Mouse (Mus musculus): ENCODE data around the gene Gal. TPM values are rescaled to one million over a fixed set of nuclear protein-coding genes. Genes with fewer than 3 reads are reported as not detected.

Gene Gal
- polyA plus RNA-seq (2017; shearing (Covaris generic)), result 1 to 10 TPM in 1 of 2 experiments, not detected in 1; 2.1 TPM

DNA sequence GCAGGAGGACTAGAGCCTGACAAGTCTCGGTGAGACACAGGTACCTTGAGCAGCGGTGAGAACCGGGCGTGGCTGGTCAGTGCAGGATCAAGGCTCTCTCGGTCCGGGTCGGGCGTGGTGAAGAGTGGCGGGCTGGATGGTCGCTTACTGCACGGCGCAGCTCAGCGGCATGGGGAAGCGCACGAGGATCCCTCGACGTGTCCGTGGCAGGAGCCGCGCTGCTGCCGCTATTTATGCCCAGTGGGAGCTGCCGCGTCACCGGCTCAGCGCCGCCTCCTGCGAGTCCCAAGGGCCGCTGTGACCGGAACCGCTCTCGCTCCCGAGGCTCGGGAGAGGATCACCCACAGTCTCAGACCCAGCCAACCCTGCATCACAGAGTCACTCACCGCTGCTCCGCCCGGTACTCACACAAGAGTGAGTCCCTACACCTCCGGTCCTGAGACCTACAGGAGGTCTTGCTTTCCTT, at the start of gene Gal:
Gal (minus strand) TSS at position 277 of the 466 bp plus-strand sequence.
- no peak for ATAC-seq

DNA sequence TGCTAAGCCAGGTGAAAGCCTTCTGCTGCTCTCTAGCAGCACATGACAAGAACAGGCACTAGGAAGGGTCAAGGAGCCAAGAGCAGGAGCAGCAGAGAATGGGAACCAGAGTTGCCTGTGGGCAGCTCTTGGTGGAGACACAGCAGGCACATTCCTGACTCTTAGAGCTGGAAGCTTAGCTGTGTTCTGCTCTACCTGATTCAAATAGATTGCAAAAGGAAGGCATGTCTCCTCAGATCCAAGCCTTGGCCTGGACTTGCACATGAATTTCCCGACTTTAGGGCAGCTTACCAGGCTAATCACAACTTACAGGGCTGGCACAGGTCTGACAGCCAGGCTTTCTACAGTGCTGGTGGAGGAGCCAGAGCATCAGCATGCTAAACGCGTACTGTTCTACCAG, 45.6 kb upstream of the Gal start:
- no peak for ATAC-seq

DNA sequence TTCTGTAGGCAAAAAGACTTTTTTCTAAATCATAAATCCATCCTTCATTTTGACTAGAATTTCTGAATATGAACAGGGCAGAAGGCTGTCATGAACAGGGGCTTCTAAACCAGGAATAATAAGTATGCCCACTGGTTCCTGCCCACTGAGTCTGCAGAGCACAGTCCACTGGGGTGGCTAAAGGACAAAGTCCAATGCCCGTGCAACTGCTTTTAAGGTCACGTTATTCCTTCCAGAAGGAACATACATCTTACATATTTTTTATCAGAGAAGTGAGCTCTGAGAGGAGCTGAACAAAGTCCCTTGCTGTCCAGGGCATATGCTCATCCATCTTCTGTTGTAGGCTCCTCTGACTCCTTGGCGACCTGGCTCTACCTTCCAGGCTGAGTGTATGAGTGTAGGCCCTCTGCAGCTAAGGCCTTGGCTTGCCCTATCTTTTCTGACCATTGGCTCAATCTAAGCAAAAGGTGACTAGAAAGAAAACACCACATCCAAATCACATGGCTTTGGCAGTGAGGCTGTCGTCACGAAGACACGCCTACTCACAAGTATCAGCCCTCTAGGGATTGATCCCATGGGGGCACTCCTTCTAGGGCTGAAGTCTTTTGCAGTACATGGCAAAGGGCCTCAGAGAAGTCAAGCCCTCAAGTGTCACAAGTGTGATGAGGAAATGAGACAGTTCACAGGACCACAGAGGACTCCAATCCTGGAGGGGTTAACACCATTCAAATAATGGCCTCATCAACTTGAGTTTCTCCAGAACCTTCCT, 44.2 kb upstream of the Gal start:
- no peak for ATAC-seq

DNA sequence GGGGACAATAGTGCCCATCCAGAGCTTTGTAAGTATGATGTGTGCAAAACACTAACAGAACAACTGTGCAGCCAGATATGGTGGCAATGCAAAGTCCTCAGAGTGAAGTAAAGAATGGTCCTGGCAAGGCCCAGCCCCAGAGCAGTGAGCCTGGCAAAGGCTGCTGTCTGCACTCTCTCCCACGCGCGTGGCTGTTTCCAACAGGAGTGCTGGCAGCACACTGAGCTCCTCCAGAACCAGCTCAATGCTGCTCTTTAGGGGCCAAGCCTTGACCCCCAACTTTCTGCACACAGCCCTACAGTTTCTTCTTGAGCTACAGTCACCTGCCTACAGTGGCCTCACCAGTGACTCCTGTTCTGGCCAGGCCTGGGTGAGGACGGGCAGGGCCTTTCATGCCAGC, 43.4 kb upstream of the Gal start:
- no peak for ATAC-seq

DNA sequence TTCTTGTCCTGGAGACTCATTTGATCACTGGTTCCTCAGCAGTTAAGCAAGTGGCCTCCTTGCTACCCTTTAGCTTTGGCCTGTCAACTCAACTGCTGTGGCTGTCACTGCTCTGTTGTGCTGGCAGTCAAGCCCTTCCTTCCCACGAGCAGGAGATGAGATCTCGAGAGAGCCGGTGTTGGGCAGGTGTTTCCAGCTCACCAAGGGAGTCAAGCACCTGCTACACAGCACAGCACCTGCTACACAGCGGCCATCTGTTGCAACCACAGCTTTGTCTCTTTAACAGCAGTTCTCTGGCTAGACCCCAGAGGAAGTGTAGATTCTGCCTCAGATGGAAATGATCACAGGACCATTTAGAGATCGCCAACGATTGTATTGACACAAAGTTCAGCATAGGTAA, 37.3 kb upstream of the Gal start:
- ATAC-seq, result no peak

DNA sequence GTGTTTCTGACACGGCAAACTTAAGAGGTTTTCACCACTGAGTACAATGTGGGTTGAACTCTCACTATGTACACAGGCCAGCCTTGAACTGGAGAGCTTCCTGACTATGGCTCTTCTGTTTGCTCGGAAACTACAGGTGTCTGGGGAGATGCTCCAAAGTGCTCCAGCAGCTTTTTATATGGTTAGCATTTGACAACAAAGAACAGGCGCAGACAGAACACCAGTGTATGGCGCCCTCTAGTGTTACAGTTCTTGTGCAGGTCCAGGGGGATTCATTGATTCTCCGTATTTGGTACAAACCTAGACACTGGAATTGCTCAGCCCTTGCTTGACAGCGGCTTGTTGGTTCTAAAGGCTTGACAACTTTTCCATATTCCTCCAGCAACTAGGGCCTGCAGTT, 36.8 kb upstream of the Gal start:
- no peak for ATAC-seq

DNA sequence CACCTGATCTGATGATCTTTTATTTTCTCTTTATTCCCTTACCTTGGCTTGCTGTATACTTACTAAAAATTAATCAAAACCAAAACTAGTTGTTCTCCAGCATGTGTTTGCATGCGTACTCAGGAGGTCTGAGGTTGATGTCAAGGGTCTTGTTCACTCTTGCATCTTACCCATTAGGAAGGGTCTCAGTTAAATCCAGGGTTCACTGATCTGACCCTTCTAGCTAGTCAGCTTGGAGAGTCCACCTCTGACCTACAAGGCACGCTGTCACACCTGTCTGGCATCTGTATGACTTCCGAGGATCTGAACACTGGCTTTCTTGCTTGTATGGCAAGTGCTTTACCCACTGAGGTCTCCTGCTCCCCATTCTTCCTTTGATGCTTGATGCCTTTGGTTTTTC, 36.4 kb upstream of the Gal start:
- no peak for ATAC-seq

DNA sequence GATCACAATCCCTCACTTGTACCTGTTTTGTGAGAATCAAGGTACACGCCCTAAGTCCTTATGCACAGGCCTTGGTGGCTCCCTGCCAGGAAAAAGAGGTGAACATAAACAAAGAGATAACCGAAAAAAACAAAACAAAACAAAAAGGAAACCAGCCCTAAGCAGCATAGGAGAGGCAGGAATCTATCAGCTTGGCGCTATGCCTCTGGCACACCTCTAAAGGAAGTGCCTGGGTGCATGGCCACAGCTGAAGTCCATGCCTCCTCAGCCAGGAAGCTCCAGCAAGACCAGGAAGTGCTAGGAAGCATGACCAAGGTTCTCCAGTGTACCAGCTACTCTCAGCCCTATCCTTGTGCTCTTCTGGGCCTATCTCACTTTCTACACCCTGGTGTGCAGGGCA, 34.9 kb upstream of the Gal start:
- ATAC-seq, result no peak

DNA sequence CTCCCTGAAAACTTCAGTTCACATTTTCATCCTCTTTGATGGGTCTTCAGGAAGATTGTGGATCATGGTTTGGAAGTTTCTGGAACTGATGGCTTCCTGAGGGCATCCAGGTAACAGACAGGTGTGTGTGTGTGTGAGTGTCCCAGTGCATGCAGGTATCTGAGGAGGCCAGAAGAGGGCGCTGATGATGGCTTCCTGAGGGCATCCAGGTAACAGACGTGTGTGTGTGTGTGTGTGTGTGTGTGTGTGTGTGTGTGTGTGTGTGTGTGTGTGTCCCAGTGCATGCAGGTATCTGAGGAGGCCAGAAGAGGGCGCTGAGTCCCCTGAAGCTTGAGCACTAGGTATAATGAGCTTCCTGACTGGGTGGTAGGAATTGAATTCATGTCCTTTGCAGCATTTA, 33.0 kb upstream of the Gal start:
- ATAC-seq, result no peak

DNA sequence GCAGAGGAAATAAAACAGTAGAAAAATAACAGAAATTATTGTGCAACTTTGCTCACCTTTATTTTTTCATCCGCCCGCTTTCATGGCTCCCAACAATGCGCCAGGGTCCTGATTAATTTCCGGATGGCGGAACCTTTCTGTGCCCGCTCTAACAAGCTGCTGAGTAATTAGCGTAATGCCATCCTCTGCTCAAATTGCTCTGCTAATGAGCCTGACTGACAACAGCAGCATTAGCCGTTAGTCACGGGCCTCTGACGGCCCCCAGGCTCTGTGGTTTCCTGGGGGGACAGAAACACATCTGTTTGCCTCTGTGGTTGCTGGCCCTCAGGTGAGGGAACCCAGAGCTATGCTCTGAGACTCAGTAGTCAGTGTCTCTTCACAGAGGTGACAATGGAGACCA, 26.7 kb upstream of the Gal start:
- ATAC-seq, result no peak

DNA sequence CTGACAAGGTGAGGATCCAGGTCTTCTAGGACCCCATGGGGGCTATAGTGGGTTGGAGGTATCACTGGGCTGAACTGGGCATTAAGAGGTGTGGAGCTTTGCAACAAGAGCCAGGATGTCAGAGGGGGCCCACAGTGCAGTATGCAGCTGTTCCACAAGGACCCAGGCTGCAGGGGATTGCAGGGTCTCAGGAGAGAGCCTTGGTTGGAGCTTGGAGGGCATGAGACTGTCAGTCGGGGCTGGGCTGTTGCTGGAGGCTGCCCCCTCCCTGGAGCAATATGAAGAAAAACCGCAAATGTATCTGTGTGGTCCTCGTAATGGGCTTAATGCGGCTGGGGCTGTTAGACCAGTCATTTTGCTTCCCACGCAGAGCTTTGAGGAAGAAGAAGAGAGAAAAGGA, 26.3 kb upstream of the Gal start:
- no peak for ATAC-seq

DNA sequence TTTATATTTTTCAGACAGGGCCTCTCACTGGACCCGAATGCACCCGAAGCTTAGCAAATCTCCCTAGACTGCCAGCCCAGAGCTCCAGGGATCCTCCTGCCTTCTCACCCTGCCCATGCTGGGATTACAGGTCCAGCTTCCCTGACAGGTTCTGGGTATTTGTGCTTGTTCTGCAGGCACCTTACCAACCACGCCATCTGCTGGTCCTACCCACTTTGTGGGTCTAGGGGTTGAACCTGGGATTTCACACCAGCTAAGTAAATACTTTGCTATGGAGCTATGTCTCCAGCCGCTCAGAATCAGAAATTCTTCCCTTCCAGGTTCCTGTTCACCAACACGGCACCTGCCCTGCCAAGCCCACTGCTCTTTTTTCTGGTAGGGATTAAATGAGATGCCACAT, 23.6 kb upstream of the Gal start:
- no peak for ATAC-seq

DNA sequence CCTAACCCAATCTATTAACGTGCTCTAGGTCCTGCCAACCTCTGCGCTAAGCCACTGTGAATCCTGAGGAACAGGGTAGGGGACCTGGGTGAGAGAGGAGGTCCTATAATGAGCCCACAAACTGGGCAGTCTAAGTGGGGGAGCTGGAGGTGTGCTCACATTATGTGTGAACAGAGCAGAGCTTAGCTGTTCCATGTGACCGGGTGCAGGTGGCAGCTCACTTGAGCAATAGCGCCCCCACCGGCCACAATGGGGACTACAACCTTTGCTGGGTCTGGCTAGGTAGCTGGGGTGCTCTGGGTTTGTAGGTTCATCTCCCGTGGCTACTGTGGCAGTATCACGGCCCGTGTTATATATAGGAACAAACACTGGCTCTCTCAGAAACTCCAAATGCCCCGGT, 22.5 kb upstream of the Gal start:
- no peak for ATAC-seq

DNA sequence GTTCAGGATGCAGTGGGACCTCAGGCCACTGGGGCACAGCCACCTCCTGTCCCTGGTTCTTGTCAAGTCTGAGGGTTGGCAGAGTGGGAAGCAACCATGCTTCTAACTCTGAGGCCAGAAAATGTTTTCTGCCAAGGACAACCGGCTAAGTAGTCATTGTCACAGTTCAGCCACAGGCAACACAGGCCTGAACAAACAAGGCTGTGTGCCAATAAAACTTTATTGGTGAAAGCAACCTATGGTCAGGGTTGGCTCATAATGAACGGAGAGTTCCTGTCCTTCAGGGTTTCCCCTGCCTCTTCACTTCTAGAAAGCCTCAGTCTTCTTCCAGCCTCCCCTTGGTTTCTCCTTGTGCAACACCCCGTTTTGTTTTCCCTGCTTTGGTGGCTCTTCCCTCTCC, 21.5 kb upstream of the Gal start:
- ATAC-seq, result no peak

DNA sequence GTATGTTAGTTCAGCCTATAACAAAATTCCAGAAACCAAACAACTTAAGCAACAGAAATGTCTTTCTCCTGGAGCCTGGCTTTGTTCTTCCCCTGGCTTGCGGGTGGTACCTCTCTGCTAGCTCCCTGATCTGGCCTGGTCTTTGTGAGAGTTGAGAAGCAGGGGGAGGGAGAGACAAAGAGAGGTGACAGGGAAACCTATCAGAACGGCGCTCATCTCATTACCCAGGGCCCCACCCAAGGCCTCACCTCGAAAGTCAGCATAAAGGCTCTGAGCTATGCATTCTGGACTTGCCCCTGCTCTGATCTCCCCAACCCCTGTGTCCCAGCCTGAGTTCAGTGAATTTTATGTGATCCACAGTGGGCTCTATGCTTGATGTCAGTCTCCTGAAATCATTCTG, 20.3 kb upstream of the Gal start:
- no peak for ATAC-seq

DNA sequence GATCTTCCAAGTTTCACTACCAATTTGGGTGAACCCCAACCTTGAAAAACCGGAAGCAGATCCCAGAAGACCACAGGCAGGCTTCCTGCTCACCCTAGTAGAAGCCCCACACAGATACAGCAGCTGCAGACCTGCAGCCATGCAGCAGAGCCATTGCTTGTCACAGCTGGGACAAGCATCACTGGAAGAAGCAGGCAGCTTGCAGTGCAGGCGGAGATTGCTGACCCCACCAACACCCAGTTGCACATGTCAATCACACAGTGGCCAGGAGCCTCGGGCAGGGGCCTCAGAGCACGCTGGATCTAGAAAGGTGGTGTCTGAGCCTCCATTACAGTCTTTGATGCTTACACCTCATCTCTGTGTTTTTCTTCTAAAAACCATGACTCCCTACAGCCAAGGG, 19.8 kb upstream of the Gal start:
- no peak for ATAC-seq

DNA sequence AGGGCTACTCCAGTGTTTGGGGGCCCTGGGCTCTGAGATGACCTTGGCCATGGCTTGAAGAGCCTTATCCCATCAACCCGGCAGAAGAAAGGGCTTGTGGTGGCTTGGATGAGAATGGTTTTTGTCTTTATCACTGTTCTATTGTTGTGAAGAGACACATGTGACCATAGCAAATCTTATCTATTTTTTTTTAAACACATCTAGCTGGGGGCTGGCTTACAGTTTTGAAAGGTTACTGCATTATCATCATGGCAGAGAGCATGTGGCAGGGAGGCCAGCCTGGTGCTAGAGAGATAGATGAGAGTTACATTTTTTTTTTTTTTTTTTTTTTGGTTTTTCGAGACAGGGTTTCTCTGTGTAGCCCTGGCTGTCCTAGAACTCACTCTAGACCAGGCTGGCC, 17.6 kb upstream of the Gal start:
- no peak for ATAC-seq

DNA sequence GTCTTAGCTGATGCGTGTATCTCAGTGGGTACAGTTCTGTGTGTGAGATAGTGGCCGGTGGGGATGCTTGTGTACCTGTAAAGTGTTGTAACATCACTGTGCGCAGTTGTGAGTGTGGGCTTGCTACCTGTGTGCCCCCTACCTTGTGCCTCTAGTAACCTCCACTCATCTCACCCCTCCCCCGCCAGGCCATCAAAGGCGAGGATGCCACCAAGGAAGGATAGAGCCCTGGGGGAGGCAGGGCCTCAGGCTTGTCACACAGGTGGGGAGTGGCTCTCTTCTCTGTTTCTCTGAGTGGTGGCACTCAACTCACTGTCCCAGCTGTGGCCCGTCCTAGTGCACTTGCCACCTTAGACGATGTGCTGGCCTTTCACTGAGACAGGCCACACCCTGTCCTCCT, 16.7 kb upstream of the Gal start:
- ATAC-seq, result no peak

DNA sequence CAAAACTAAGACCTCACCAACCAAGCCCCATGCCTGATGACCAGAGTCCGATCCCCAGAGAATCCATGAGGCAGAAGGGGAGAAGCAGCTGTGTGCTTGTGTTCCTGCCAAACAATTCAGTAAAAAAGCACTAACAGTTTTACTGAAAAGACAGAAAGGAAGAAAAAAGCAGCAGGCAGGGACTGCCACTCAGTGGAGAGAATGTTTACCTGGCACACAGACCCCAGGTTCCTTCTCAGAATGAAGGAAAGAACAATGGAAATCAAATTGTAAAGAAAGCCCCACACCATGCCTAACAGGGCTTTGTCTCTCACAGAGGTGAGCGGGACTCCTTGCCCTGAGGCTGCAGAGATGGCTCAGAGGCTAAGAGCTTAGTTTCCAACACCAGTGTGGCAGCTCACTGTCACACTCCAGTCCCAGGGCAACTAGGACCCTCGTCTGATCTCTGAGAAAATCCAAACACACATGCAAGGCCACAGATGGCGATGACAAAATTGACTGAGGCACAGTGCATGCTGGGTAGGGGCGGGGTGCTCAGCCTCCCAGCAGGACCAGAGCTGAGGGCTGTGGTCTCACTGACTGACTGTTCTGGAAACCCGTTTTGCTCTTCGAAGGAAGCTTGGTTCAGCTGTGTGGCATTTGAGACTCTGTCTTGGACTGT, 14.9 kb upstream of the Gal start:
- no peak for ATAC-seq

DNA sequence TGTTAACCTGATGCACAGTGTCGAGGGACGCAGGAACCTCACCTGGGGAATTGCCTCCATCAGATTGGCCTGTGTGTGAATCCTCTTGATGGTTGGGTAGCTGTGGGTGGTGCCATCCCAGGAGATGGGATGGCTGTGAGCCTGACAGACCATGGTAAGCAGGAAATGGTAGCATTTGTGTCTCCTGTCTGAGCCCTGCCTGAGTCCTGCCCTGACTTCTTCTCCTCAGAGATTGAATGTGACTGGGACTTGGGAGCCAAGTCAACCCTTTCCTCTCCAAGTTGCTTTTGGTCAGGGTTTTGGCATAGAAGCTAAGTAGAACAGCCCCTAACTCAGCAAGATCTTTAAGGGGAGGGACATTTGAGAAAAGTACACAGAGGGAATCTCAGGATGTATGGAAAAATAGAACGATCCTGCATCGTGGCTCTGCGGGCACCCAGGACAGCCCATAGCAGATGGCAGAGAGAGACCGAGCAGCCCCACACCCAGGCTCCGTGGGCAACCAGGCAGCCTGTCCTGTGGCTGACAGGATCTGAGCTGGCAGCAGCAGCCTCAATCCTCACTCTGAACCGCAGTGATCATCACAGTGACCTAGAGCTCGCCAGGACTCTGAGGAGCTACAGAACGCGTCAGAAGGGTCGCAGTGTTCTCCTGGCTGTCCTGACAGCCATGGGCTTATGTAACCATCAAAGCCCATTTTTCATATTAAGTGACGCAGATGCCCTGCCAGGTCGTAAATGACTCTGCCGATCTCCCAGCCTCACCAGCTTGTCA, 13.9 kb upstream of the Gal start:
- no peak for ATAC-seq

DNA sequence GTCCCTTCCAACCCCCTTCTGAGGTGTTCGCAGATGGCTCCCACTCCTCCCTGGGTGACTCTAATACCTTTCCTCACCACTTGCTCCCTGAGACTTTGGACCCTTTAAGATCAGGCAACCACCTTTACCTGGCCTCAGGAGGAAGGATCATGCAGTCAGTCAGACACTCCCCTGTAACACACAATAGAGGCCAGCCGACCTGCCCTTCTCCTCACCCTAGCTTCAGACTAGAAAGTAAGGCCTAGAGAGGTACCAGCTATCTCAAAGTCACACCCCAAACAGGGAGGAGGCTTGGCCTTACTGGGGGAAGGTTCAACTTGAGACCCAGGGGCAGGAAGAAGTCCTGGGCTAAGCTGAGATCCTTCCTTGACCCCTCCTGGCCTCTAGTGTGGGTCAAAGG, 9.9 kb upstream of the Gal start:
- no peak for ATAC-seq

DNA sequence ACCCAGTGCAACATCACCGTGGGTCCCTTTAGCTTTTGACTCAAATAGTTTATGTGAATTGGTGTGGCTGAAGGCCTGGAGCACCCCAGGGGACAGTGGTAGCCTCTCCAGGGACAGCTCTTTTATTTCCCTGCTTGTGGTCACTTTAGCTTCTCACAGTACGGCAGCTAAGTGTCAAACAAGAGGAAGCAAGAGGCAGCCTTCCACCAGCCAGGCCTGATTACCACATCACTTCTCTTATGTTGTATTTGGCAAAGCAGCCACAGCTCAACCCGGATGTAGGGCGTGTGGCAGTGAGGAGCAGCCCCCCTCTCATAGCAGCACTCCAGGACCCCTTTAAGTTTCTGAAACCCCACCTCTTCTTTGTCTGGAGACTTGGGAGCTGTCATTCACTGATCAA, 8.6 kb upstream of the Gal start:
- no peak for ATAC-seq

DNA sequence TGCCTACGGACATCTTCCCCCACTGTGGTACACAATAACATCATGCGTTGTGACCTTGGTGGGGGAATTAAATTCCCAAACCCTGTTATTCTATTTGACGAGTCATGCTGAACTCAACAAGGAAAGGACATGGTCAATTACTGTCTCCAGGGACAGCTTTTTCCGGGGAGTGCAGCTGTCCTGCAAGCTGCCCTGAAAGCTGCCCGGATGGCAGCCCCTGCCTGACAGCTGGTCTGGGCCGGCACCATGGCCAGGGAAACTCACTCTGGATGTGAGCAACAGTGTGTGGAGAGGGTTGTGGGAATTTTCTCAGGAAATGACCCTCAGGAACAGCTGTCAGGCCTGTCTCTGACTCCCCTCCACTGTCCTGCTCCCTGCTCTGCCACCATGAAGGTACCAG, 8.1 kb upstream of the Gal start:
- ATAC-seq, result no peak

DNA sequence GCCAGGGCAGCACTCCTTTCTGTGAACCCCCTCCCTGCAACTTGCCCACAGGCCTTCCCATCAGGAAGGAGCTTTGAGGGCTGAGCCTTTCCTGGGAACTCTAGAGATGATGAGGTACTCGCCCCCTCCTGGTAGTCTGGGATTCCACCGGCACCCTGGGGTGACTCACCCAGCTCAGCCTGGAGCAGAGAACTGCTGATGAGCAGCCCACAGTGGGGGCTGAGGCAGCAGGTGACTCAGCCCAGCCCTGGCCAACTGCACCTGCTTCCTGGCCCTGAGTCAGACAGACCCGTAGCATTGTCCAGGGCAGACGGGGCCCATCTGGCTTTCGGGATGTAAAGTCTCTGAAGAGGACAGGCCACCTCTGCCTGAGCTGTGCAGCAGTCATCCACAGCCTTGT, 4.9 kb upstream of the Gal start:
- ATAC-seq, result no peak

Data from activated CD4-positive, CD25-positive, alpha-beta regulatory T cell, adult 4 months (primary cell).